Mouse (Mus musculus): ENCODE measurements around the gene Prss33. TPM values are rescaled to one million over a fixed set of nuclear protein-coding genes. Genes with fewer than 3 reads are reported as not detected.

The Prss33 gene
- polyA plus RNA-seq, 1 experiment, result not detected

DNA sequence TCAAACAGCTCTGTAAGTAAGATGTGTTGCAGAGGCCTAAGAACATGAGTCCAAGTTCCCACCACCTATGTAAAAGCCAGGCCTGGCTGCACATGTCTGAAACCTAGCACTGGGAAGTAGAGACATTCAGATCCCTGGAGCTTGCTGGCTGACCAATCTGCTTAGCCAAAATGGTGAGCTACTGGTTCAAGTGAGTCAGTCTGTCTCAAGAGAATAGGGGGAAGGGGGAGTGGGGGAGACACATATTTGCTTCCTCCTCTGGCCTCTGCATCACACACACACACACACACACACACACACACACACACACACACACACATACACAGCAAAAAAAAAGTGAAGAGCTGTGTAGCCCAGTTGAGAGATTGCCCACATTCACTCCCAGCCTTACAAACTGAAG is 52.5 kb downstream of the Prss33 start:
- TF ChIP-seq MYOG (IDR thresholded peaks at IDR 0.05; ENCODE audit: control insufficient read depth in 1 of 3, insufficient read depth in 1 of 3, insufficient read length in 2 of 3, low read depth in 2 of 3), result no peak
- no peak for TF ChIP-seq REST (IDR thresholded peaks at IDR 0.05; ENCODE audit: insufficient read depth, insufficient read length)
- TF ChIP-seq CEBPB (IDR thresholded peaks at IDR 0.05; ENCODE audit: insufficient read depth, poor library complexity, severe bottlenecking), result no peak
- no peak for TF ChIP-seq TCF12 (IDR thresholded peaks at IDR 0.05; ENCODE audit: insufficient read depth, poor library complexity, severe bottlenecking)
- TF ChIP-seq POLR2A (IDR thresholded peaks at IDR 0.05; ENCODE audit: insufficient read length, low read depth), result no peak
- TF ChIP-seq MYOD1 (IDR thresholded peaks at IDR 0.05; ENCODE audit: control insufficient read depth in 1 of 3, insufficient read length in 2 of 3, low read depth in 2 of 3), result no peak
- TF ChIP-seq USF1 (IDR thresholded peaks at IDR 0.05; ENCODE audit: low read depth), result no peak
- no peak for TF ChIP-seq TCF3 (IDR thresholded peaks at IDR 0.05; ENCODE audit: insufficient read length, low read depth)
- TF ChIP-seq E2F4 (IDR thresholded peaks at IDR 0.05; ENCODE audit: insufficient read depth), result no peak
- TF ChIP-seq POLR2AphosphoS2 (IDR thresholded peaks at IDR 0.05; ENCODE audit: insufficient read length, low read depth), result no peak
- no peak for TF ChIP-seq MAX (IDR thresholded peaks at IDR 0.05; ENCODE audit: low read depth)
- TF ChIP-seq SRF (IDR thresholded peaks at IDR 0.05; ENCODE audit: control insufficient read depth, insufficient read length, low read depth), result no peak
- H3K4me2 ChIP-seq (ENCODE audit: low read depth), result no peak overlapping the region
- H3K4me3 ChIP-seq, result no peak overlapping the region
- H3K79me2 ChIP-seq (ENCODE audit: control insufficient read depth, insufficient read depth), result no peaks in the 10 kb centered on the region
- no peak overlapping the region for H3ac ChIP-seq (ENCODE audit: control insufficient read depth, insufficient read length)
- H3K36me3 ChIP-seq (ENCODE audit: control insufficient read depth, insufficient read depth), result no peaks in the 10 kb centered on the region
- no peaks in the 10 kb centered on the region for H3K27me3 ChIP-seq (ENCODE audit: control insufficient read depth, insufficient read depth, insufficient read length)

Other genes with a start within 250 kb of the Prss33 start
- gene Zfp13, start 236.6 kb downstream of the Prss33 start, polyA plus RNA-seq (2012; fragmentation: generic; extraction: Trizol), result 5.1 TPM
- gene Zscan10, start 235.2 kb downstream of the Prss33 start, polyA plus RNA-seq (2012; fragmentation: generic; extraction: Trizol), result 0.02 TPM
- gene Mmp25, start 190.8 kb downstream of the Prss33 start, polyA plus RNA-seq (2012; fragmentation: generic; extraction: Trizol), result not detected
- 0.14 TPM for gene Bicdl2, start 175.6 kb downstream of the Prss33 start, polyA plus RNA-seq (2012; fragmentation: generic; extraction: Trizol)
- 199 TPM for gene Hcfc1r1, start 162.5 kb downstream of the Prss33 start, polyA plus RNA-seq (2012; fragmentation: generic; extraction: Trizol)
- 30.1 TPM for gene Thoc6, start 162.2 kb downstream of the Prss33 start, polyA plus RNA-seq (2012; fragmentation: generic; extraction: Trizol)
- 328 TPM for gene Tnfrsf12a, start 158.6 kb downstream of the Prss33 start, polyA plus RNA-seq (2012; fragmentation: generic; extraction: Trizol)
- not detected for gene Cldn6, start 156.8 kb downstream of the Prss33 start, polyA plus RNA-seq (2012; fragmentation: generic; extraction: Trizol)
- gene Cldn9, start 152.0 kb downstream of the Prss33 start, polyA plus RNA-seq (2012; fragmentation: generic; extraction: Trizol), result 0.24 TPM
- gene 1520401A03Rik, start 113.3 kb downstream of the Prss33 start, polyA plus RNA-seq (2012; fragmentation: generic; extraction: Trizol), result 0.40 TPM
- gene Pkmyt1, start 109.7 kb downstream of the Prss33 start, polyA plus RNA-seq (2012; fragmentation: generic; extraction: Trizol), result 11.5 TPM
- 15.4 TPM for gene Paqr4, start 95.2 kb downstream of the Prss33 start, polyA plus RNA-seq (2012; fragmentation: generic; extraction: Trizol)
- gene Kremen2, start 90.2 kb downstream of the Prss33 start, polyA plus RNA-seq (2012; fragmentation: generic; extraction: Trizol), result 0.88 TPM
- gene Flywch1, start 64.5 kb downstream of the Prss33 start, polyA plus RNA-seq (2012; fragmentation: generic; extraction: Trizol), result 43.5 TPM
- gene Flywch2, start 50.0 kb downstream of the Prss33 start, polyA plus RNA-seq (2012; fragmentation: generic; extraction: Trizol), result 0.42 TPM
- gene Srrm2, start 45.5 kb downstream of the Prss33 start, polyA plus RNA-seq (2012; fragmentation: generic; extraction: Trizol), result 58.2 TPM
- gene Elob, start 6.9 kb downstream of the Prss33 start, polyA plus RNA-seq (2012; fragmentation: generic; extraction: Trizol), result 986 TPM
- gene Prss32, start 7.8 kb upstream of the Prss33 start, polyA plus RNA-seq (2012; fragmentation: generic; extraction: Trizol), result 0.04 TPM
- 0.05 TPM for gene Prss41, start 8.1 kb upstream of the Prss33 start, polyA plus RNA-seq (2012; fragmentation: generic; extraction: Trizol)
- gene Prss21, start 32.0 kb upstream of the Prss33 start, polyA plus RNA-seq (2012; fragmentation: generic; extraction: Trizol), result not detected
- not detected for gene Dcpp1, start 44.8 kb upstream of the Prss33 start, polyA plus RNA-seq (2012; fragmentation: generic; extraction: Trizol)
- gene Dcpp2, start 44.8 kb upstream of the Prss33 start, polyA plus RNA-seq (2012; fragmentation: generic; extraction: Trizol), result not detected
- gene Dcpp3, start 81.4 kb upstream of the Prss33 start, polyA plus RNA-seq (2012; fragmentation: generic; extraction: Trizol), result not detected
- not detected for gene Sbp, start 105.6 kb upstream of the Prss33 start, polyA plus RNA-seq (2012; fragmentation: generic; extraction: Trizol)
- gene Sbpl, start 119.2 kb upstream of the Prss33 start, polyA plus RNA-seq (2012; fragmentation: generic; extraction: Trizol), result not detected
- 0.06 TPM for gene Prss30, start 144.5 kb upstream of the Prss33 start, polyA plus RNA-seq (2012; fragmentation: generic; extraction: Trizol)
- gene Prss22, start 162.0 kb upstream of the Prss33 start, polyA plus RNA-seq (2012; fragmentation: generic; extraction: Trizol), result 0.04 TPM
- 0.14 TPM for gene Prss27, start 202.1 kb upstream of the Prss33 start, polyA plus RNA-seq (2012; fragmentation: generic; extraction: Trizol)
- 41.5 TPM for gene Kctd5, start 237.4 kb upstream of the Prss33 start, polyA plus RNA-seq (2012; fragmentation: generic; extraction: Trizol)

All from myocyte (in vitro differentiated cells).